Mouse (Mus musculus) hindlimb bud, embryonic 11.5 days (tissue): ENCODE measurements at regions not wholly inside any gene's neighbourhood (a gene's known extent, or its start where the extent isn't known, plus 50 kb on each side); places are given as distances from the start of the nearest gene placed in this dataset.
A peak's percentile ranks its signal among the peaks of the same experiment; 100 is the strongest.

Experiments used
- DNase-seq: peaks from one replicate; pipeline ENCODE4 v3.0.0-alpha.2; 2012; ENCODE audit warnings: low read depth, low spot score; ENCODE audit errors: extremely low spot score

DNA sequence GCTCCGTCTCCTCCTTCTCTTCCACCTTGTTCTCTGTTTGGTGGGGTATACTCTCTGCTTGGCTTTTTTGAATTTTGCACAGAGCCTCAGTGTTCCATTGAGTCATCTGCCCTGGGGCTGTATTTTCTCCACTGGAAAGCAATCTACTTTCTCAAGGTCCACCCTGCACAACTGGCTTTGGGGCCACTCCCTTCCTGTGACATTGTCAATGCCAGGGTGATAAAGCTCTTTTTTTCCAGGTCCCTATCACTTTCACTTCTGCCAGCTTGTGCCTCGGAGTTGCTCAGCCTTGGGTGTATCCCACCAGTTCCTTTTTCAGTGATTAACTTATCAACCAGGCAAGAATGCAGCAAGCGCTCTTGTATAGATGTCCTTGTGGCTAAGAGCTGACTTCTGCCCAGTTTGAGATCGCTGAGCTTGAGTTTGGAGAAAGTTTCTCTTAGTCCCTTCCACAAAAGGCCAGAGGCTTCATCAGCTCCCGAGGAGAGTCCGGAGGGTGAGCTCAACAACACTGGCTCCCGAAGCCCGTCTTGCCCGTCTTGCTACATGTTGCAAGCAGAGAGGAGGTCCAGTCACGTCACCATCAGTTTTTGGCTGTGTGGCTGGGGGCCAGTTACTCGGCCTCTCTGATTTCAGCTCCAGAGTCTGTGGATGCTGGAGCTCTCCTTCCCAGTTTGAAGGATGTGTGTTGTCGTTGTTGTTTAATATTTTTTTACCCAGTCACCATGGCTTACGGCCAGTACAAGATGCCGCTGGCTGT lies 200.8 kb downstream of the Cyp26b1 start:
- no peak for DNase-seq

DNA sequence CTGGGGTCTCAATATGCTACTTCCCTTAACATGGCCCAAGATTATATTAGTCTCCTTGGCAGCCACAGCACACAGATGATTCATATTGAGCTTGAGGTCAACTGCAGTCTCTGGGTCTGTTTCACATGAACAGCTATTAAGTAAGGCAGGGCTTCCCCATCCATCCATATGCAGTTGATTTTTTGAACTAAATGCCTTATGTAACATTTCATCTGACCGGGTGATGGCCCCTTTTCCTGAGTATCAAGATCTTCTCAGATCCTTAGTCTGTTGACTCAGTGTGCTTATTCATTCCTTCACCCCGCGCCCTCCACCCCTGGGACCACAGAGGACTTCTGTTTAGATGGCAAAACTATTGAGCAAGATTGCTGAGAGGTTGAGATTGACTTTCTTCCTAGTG lies 202.7 kb downstream of the Cyp26b1 start:
- DNase-seq, result no peak

DNA sequence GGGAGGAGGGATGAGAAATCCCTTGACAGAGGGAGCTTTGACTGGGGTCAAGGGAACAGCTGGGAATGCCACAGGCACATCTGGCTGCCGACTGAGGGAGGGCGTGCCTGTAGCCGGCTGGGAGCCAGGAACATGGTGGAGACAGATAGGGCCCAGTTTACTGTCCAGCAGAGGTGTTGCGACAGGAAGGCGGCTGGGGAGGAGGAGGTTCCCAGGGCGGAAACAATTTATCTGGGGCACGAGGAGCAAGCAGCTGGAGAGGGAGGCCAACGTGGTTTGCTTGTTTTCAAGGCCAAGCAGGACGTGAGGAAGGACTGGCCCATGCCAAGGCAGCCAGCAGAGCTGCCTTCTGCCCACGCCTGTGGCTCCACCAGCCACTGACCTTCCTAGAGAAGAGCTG lies 208.0 kb downstream of the Cyp26b1 start:
- DNase-seq, result no peak

DNA sequence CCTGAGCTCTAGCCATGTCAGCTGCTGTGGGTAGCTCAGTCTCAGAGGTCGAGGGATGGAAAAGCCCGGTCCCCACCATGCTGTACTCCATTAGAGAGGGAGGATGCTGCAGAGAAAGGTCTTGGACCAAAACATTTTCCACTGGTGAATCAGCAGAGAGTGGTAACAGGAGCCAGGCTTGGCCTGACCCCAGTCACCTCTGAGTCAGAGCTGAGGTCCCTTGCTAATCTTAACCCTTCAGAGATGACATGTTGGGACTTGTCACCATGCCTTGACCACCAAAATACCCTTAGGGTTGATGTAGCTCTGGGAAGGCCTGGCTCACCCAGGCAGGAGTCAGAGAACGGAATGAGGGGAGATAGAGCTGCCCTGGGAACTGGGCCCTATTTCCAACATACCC lies 210.0 kb downstream of the Cyp26b1 start:
- DNase-seq, result no peak

- DNase-seq, result no peak
These were observed 210.6 kb downstream of the Cyp26b1 start for GRCm38 (mm10) chr6:84383141-84383540.

- no peak for DNase-seq
These were observed 212.1 kb downstream of the Cyp26b1 start for GRCm38 (mm10) chr6:84381571-84381970.

DNA sequence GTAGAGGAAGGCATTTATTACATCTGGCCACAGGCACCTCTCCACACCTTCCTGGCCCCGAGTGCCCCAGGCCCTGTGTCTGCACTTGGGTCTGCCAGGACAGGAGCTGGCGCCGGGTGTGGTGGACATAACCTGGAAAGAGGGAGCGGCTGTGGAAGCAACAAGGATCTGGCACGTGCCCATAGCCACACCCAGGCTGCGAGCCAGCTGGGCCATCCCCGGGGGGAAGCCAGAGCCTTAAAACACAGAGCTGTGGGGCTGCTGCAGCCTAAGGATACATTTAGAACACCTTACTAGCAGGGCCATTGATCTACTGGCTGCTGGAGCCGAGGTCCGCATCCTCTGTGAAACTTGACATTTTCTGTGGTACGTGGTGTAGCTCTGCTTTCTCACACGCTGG lies 217.0 kb downstream of the Cyp26b1 start:
- no peak for DNase-seq

GRCm38 (mm10) chr6:84375498-84375897 lies 218.2 kb downstream of the Cyp26b1 start:
- DNase-seq, result peak; percentile 24

GRCm38 (mm10) chr6:84366365-84366764 lies 227.3 kb downstream of the Cyp26b1 start:
- DNase-seq, result no peak

GRCm38 (mm10) chr6:84365914-84366313 lies 227.8 kb downstream of the Cyp26b1 start:
- no peak for DNase-seq

- DNase-seq, result no peak
These were observed 228.7 kb downstream of the Cyp26b1 start for GRCm38 (mm10) chr6:84364964-84365363.

- DNase-seq, result no peak
These were observed 231.4 kb downstream of the Cyp26b1 start for GRCm38 (mm10) chr6:84362331-84362730.

- no peak for DNase-seq
These were observed 235.8 kb downstream of the Cyp26b1 start for GRCm38 (mm10) chr6:84357911-84358310.

GRCm38 (mm10) chr6:84353425-84354220 lies 240.1 kb downstream of the Cyp26b1 start:
- DNase-seq, result no peak

DNA sequence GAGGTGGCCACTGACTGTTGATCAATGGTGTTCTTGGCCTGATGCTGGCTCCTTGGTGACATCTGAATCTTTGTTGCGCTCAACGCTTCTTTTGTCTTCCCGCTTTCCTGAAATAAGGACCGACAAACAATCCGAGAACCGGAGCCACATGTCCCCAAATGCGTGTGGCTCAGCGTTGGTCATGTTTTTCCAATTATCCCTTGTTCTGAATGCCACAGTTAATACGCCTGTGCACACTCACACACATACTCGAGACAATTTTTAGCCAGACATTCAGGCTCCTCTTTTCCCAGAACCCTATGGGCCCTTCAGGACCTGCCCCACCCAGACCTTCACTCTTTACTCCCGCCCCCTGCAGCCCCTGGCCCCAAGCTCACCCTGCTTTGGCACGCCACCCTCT lies 248.8 kb downstream of the Cyp26b1 start:
- no peak for DNase-seq

DNA sequence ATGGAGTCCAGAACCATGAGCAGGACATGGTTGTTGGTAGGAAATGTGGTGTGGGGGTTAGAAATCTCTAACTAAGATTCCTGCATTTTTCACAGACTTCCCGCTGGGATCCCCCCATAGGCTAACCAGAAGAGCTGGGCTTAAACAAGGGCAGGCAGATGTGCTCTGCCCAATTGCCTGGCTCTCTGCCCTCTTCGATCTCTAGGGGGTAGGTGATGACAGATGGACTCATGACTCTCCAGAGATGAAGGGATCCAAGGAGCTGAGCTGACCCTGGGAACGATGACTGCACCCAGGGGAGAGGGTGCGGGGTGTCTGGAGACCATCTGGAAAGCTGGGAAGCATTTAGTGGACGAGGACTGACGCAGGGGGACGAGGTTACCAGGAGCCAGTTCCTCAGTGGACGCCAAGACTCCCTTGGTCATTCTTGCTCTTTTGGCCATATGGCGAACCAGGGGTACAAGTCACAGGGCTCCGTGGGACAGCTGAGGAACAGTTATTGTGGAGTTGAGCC lies 260.0 kb downstream of the Cyp26b1 start:
- no peak for DNase-seq

GRCm38 (mm10) chr6:84329106-84329505 lies 264.6 kb downstream of the Cyp26b1 start:
- no peak for DNase-seq

GRCm38 (mm10) chr6:84328030-84328390 lies 265.7 kb downstream of the Cyp26b1 start:
- no peak for DNase-seq

GRCm38 (mm10) chr6:84327306-84328029 lies 266.2 kb downstream of the Cyp26b1 start:
- DNase-seq, result no peak

- no peak for DNase-seq
These were observed 268.2 kb downstream of the Cyp26b1 start for GRCm38 (mm10) chr6:84325384-84326114.

DNA sequence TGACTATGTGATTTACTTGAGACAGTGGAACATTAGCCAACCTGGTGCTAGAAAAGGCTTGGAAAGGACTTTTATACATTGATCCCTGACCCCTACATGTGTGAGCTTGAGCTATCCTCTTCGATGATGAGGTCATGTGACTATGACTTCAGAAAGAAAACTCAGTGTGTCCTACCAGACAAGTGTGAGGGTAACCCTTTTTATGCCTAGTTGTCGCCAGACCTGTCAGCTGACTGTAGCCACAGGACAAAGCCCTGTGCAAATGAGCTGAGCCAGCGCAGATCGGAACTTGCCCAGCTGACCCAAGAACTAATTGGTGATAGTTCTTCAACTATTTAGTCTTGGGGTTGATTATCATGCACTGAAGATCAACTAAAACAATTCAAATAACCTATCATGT lies 269.5 kb downstream of the Cyp26b1 start:
- no peak for DNase-seq
